Mouse (Mus musculus) retina, postnatal 1 day (tissue): ENCODE data around the gene Nhp2.
"Not testable (repeated sequence)": the region's sequence is repeated elsewhere in the genome, so short reads cannot be mapped to it uniquely, and the experiment has no call there.

ENCODE experiments used
- DNase-seq: peaks from one replicate; pipeline ENCODE4 v3.0.0-alpha.2; 2012

Gene Nhp2

GRCm38 (mm10) chr11:51607096-51607738, 12.3 kb upstream of the Nhp2 start:
- no peak for DNase-seq

- DNase-seq, result no peak
Observed at GRCm38 (mm10) chr11:51609266-51609909, 10.1 kb upstream of the Nhp2 start.

- DNase-seq, result not testable (repeated sequence)
Observed at GRCm38 (mm10) chr11:51609940-51610339, 9.6 kb upstream of the Nhp2 start.

DNA sequence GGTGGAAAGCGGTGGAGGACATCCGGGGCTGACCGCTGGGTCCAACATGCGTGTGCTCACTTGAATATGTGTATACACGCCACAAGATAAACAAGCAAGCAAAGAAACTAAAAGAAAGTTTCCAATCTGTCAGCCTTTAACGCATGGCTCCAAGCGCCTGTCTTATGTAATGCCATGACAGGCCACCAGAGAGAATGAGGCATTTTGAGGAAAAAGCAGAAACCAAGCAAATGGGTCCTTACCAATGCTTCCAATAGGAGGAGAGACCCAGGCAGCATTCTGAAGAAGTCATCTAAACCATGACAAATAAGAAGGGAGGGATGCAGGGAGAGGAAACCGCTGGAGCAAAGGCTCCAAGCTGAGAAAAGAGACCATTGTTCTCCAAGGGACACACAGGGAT, 5.3 kb upstream of the Nhp2 start:
- no peak for DNase-seq

- DNase-seq, result no peak
Observed at GRCm38 (mm10) chr11:51615129-51615528, 4.4 kb upstream of the Nhp2 start.

- peak; percentile 80 for DNase-seq
Observed at GRCm38 (mm10) chr11:51615601-51616000, 3.9 kb upstream of the Nhp2 start.

DNA sequence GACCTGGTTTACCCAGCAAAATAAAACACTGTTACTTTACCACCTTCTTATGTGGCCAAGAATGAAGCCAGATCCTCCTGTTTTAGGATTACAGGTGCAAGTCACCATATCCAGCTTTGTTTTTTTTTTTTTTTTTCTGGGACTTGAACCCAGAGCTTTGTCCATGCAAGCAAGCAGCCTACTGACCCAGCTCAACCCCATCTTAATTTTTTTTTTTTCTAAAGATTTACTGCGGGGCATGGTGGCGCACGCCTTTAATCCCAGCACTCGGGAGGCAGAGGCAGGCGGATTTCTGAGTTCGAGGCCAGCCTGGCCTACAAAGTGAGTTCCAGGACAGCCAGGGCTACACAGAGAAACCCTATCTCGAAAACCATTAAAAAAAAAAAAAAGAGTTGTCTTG, 3.4 kb upstream of the Nhp2 start:
- not testable (repeated sequence) for DNase-seq

- DNase-seq, result peak; percentile 83
Observed at GRCm38 (mm10) chr11:51617693-51618092, 1.8 kb upstream of the Nhp2 start.

DNA sequence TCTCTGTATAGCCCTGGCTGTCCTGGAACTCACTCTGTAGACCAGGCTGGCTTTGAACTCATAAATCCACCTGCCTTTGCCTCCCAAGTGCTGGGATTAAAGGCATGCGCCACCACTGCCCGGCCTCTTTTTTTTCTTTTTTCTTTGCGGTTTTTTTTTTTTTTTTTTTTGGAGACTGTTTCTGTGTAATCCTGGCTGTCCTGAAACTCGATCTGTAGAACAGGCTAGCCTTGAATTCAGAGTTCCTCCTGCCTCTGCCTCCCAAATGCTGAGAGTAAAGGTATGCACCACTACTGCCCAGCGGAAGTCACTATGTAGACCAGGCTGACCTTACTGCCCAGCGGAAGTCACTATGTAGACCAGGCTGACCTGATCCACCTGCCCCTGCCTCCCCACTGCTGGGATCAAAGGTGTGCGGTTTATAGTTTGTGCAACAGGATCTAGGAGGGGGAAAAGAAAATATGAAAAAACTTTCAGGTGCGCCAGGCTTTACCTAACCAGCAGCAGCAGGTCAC, 584 bp upstream of the Nhp2 start:
- no peak for DNase-seq

GRCm38 (mm10) chr11:51620084-51620483, 549 bp downstream of the Nhp2 start:
- no peak for DNase-seq

GRCm38 (mm10) chr11:51621776-51622175, 2.2 kb downstream of the Nhp2 start:
- DNase-seq, result no peak

DNA sequence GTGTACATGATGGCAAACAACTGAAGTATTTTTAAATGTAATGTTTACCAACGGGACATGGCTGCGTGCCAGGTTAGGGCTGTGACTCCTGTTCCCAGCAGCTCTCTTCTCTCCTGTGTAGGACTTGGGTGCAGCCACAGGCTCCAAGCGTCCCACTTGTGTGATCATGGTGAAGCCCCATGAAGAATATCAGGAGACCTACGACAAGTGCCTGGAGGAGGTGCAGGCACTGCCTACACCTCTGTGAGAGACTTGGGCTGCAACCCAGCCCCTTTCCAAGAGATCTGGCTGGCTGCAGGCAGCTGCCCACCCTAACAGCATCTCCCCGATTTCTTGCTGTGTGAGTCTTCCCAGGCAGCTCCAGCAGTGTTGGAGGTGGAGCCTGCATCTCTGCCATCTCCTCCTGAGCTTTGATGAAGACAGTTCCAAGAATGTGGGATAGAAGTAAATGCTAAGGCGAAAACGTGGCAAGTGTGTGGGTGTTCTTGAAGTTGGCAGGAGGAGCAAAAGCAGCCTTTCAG, 3.5 kb downstream of the Nhp2 start:
- DNase-seq, result no peak

- DNase-seq, result no peak
Observed at GRCm38 (mm10) chr11:51625187-51625820, 5.8 kb downstream of the Nhp2 start.

DNA sequence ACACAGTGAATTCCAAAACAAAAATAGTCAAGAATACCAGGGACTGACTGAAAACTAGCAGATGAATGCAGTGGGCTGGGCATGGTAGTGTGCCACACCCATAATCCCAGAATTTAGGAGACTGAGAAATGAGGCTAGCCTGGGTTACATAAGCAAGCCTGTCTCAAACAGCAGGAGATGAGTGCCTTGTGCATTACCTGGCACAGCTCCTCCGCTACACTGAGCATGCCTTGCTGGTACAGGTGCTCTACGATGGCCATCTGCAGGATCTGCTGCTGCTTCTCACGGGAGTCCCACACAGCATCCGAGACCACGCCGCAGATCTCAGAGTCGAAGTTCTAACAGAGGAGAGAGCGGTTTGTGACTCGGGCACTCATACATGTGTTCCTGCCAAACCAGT, 7.9 kb downstream of the Nhp2 start:
- DNase-seq, result no peak

DNA sequence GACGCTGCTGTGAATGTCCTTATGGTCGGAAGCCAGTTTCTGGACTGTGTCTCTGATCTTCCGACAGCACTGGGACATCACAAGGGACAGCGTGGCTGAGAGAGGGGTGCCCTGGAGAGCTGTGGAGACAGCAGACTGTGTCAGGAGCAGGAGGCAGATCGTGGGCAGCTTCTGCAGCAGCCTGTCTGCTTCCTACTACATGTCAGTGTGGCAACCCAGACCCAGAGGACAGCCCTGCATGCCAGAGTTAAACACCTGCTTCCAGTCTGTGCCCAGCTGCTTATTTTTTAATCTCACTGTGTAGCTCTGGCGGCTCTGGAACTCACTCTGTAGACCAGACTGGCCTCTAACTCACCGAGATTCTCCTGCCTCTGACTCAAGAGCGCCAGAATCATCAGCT, 8.4 kb downstream of the Nhp2 start:
- DNase-seq, result no peak

- no peak for DNase-seq
Observed at GRCm38 (mm10) chr11:51629651-51630314, 10.2 kb downstream of the Nhp2 start.

- no peak for DNase-seq
Observed at GRCm38 (mm10) chr11:51632130-51632753, 12.7 kb downstream of the Nhp2 start.

DNA sequence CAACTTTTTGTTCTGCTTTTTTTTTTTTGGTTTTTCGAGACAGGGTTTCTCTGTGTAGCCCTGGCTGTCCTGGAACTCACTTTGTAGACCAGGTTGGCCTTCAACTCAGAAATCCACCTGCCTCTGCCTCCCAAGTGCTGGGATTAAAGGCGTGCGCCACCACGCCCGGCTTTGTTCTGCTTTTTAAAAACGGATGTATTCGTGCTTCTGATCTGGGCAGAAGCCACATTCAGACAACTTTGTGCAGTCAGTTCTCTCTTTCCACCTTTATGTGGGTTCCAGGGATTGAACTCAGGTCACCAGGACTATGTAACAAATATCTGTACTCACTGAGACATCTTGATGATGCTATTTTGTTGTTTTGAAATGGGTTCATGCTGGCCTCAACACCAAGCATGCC, 13.7 kb downstream of the Nhp2 start:
- DNase-seq, result not testable (repeated sequence)

DNA sequence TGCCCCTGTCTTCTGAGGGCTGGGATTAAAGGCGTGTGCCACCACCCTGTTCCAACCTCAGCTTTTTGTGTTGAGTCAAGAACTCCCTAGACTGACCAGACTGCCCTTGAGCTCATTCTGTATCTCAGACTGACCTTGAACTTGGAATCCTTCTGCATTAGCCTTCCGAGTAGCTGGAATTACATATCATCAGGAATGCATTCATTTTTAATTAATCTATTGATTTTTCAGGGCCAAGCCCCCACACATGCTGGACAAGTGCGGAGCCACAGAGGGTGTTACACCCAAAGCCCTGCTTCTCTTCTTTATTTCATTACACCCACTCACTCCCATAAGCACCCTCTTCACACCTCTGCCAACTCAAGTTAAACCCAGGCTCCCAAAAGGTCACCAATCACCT, 14.2 kb downstream of the Nhp2 start:
- DNase-seq, result no peak

- no peak for DNase-seq
Observed at GRCm38 (mm10) chr11:51635127-51635524, 15.6 kb downstream of the Nhp2 start.

GRCm38 (mm10) chr11:51635525-51636322, 16.2 kb downstream of the Nhp2 start, which contains the start of gene Rmnd5b:
TSS of gene Rmnd5b (minus strand) at chr11:51635896.
- DNase-seq, result peak; percentile 94

- DNase-seq, result peak; percentile 81
Observed at GRCm38 (mm10) chr11:51636323-51636684, 16.8 kb downstream of the Nhp2 start.
